Mouse (Mus musculus): ENCODE data around the gene Gm3055.
"Not testable (repeated sequence)": the region's sequence is repeated elsewhere in the genome, so short reads cannot be mapped to it uniquely, and the experiment has no call there.

The Gm3055 gene

GRCm38 (mm10) chr10:81770506-81771403, at the start of gene Gm3055:
Gene Gm3055 (minus strand): TSS chr10:81771161.
- DNase-seq (ENCODE audit: low read depth in 2 of 2, low spot score in 2 of 2) = not testable (repeated sequence)

DNA sequence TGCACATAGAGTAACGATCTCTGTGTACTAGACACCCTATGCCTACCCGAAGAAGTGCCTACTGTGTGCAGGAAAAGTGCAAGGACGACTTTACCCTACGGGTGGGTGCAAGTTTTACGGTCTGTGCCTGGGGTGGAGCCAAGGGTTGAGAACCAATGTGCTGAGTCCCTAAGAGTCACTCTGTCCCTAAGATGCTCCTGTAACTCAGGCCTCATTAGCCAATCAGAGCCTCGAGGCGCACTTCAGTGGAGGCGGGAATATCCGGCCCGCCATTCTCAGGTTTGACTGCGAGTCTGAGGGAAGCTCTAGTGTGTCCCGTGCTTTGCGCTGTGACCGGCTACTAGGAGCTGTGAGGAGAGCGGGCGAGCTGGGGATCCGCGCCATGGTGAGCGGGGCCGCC, 40.9 kb upstream of the Gm3055 start, which contains the start of gene Gm4767:
Gene Gm4767, plus strand, starts transcription at position 288 of the 400 bp plus-strand sequence.
- DNase-seq (ENCODE audit: low read depth in 2 of 2, low spot score in 2 of 2) = not testable (repeated sequence)

GRCm38 (mm10) chr10:81771404-81771777, 430 bp upstream of the Gm3055 start:
- not testable (repeated sequence) for DNase-seq (ENCODE audit: low read depth in 2 of 2, low spot score in 2 of 2)

GRCm38 (mm10) chr10:81704531-81705301, 66.2 kb downstream of the Gm3055 start, which contains the start of gene Zfp433:
Gene Zfp433 (plus strand): TSS chr10:81704825.
- DNase-seq (ENCODE audit: low read depth in 2 of 2, low spot score in 2 of 2) = not testable (repeated sequence)
